Mouse (Mus musculus) limb, embryonic 11.5 days (tissue): ENCODE data around the gene Ptgdr2. TPM values are rescaled to one million over a fixed set of nuclear protein-coding genes. Genes with fewer than 3 reads are reported as not detected.

Source experiments
- ATAC-seq: fragments of 200-750 bp; cut with Nextera tagmentation; 2 replicates; pipeline ENCODE4 v1.8.0; 2017; ENCODE audit warnings: low read depth; ENCODE audit not compliant: insufficient number of reproducible peaks, low FRiP score, low TSS enrichment
- DNase-seq: peaks from one replicate; pipeline ENCODE4 v3.0.0-alpha.2; 2015; ENCODE audit warnings: low spot score
- H3K27ac ChIP-seq: fragments of 300-500 bp; sonication (generic); replicated peaks from 2 replicates; pipeline ENCODE4 v1.5.1; 2014; ENCODE audit warnings: low read depth, mild to moderate bottlenecking, low read length
- H3K27me3 ChIP-seq: fragments of 300-500 bp; sonication (generic); 2 replicates; pipeline ENCODE4 v1.6.1; 2014; ENCODE audit warnings: mild to moderate bottlenecking, low read length, mixed read lengths; ENCODE audit not compliant: control insufficient read depth, insufficient read depth
- H3K36me3 ChIP-seq: fragments of 300-500 bp; sonication (generic); 2 replicates; pipeline ENCODE4 v1.6.1; 2014; ENCODE audit warnings: mild to moderate bottlenecking, low read length, moderate library complexity, mixed read lengths; ENCODE audit not compliant: control insufficient read depth, insufficient read depth
- H3K4me1 ChIP-seq: fragments of 300-500 bp; sonication (generic); 2 replicates; pipeline ENCODE4 v1.6.1; 2014; ENCODE audit warnings: low read length, mixed read lengths; ENCODE audit not compliant: control insufficient read depth, insufficient read depth
- H3K4me2 ChIP-seq: fragments of 300-500 bp; sonication (generic); 2 replicates; pipeline ENCODE4 v1.6.1; 2014; ENCODE audit warnings: low read depth, mild to moderate bottlenecking, moderate library complexity; ENCODE audit not compliant: severe bottlenecking
- H3K4me3 ChIP-seq: fragments of 300-500 bp; sonication (generic); 2 replicates; pipeline ENCODE4 v1.5.1; 2014; ENCODE audit warnings: low read depth, low read length
- H3K9ac ChIP-seq: fragments of 300-500 bp; sonication (generic); 2 replicates; pipeline ENCODE4 v1.6.1; 2014; ENCODE audit warnings: mild to moderate bottlenecking, low read length
- H3K9me3 ChIP-seq: fragments of 300-500 bp; sonication (generic); 2 replicates; pipeline ENCODE4 v1.6.1; 2016; ENCODE audit warnings: low read length; ENCODE audit not compliant: control insufficient read depth
- WGBS: fragments of 180-500 bp; shearing (Covaris S2); extraction: QIAGEN DNeasy Blood & Tissue Kit; methylation state at CpG from one replicate; pipeline ENCODE4 v1.1.7; 2014; 5-methylcytosine and 5-hydroxymethylcytosine counted together
- polyA plus RNA-seq: library from polyadenylated mRNA; unstranded; fragments of >200 nt; fragmentation: Nextera tagmentation; extraction: Ambion mirVana; gene quantifications from 2 replicates; pipeline ENCODE4 v1.2.1, GENCODE M21; 2014

The Ptgdr2 gene
- polyA plus RNA-seq, 1 experiment from 2014 or later = not detected

GRCm38 (mm10) chr19:10918321-10918991, 18.5 kb upstream of the Ptgdr2 start:
- no peak overlapping the region for H3K4me3 ChIP-seq
- no peaks in the 10 kb centered on the region for H3K27me3 ChIP-seq
- no peak overlapping the region for H3K9ac ChIP-seq
- WGBS = 88% methylated on average over 10 of the region's 10 CpGs
- H3K36me3 ChIP-seq = no peaks in the 10 kb centered on the region
- H3K4me1 ChIP-seq = no peaks in the 10 kb centered on the region
- no peak for ATAC-seq
- H3K9me3 ChIP-seq = no peaks in the 10 kb centered on the region
- no peak overlapping the region for H3K4me2 ChIP-seq
- no peak for DNase-seq
- H3K27ac ChIP-seq = no peak overlapping the region

GRCm38 (mm10) chr19:10920532-10920931, 16.4 kb upstream of the Ptgdr2 start, which contains the start of gene Zp1:
Zp1 (minus strand) TSS chr19:10920632.
- H3K36me3 ChIP-seq = no peaks in the 10 kb centered on the region
- DNase-seq = no peak
- no peak within 1 kb of the TSS for H3K27ac ChIP-seq
- 78% methylated on average over 2 of the region's 2 CpGs for WGBS
- H3K9me3 ChIP-seq = no peaks in the 10 kb centered on the region
- no peak within 1 kb of the TSS for H3K4me3 ChIP-seq
- H3K4me1 ChIP-seq = no peaks in the 10 kb centered on the region
- no peak within 1 kb of the TSS for H3K4me2 ChIP-seq
- no peak for ATAC-seq
- H3K27me3 ChIP-seq = no peaks in the 10 kb centered on the region
- H3K9ac ChIP-seq = no peak within 1 kb of the TSS

- no peak overlapping the region for H3K4me3 ChIP-seq
- no peaks in the 10 kb centered on the region for H3K36me3 ChIP-seq
- H3K4me2 ChIP-seq = no peak overlapping the region
- no peak overlapping the region for H3K27ac ChIP-seq
- no peaks in the 10 kb centered on the region for H3K4me1 ChIP-seq
- H3K9me3 ChIP-seq = no peaks in the 10 kb centered on the region
- DNase-seq (no peak), ATAC-seq (no peak)
- 74% methylated on average over 3 of the region's 3 CpGs for WGBS
- H3K9ac ChIP-seq = no peak overlapping the region
- H3K27me3 ChIP-seq = no peaks in the 10 kb centered on the region
Measured at GRCm38 (mm10) chr19:10921058-10921457, 15.9 kb upstream of the Ptgdr2 start.

GRCm38 (mm10) chr19:10924220-10924619, 12.7 kb upstream of the Ptgdr2 start:
- 47% methylated on average over 4 of the region's 4 CpGs for WGBS
- Histone ChIP-seq H3K4me3 (no peak overlapping the region), H3K4me1 (no peaks in the 10 kb centered on the region), H3K27ac (no peak overlapping the region), H3K36me3 (no peaks in the 10 kb centered on the region), H3K4me2 (no peak overlapping the region), H3K27me3 (no peaks in the 10 kb centered on the region), H3K9me3 (no peaks in the 10 kb centered on the region), H3K9ac (no peak overlapping the region)
- no peak for ATAC-seq
- no peak for DNase-seq

- Histone ChIP-seq H3K4me2 (no peak overlapping the region), H3K9ac (no peak overlapping the region; the same call in 1 of the 2 replicates), H3K27ac (peak overlapping the region; percentile 2; the same call in 1 of the 2 replicates), H3K4me1 (no peaks in the 10 kb centered on the region), H3K36me3 (no peaks in the 10 kb centered on the region), H3K4me3 (no peak overlapping the region), H3K9me3 (no peaks in the 10 kb centered on the region), H3K27me3 (no peaks in the 10 kb centered on the region)
- WGBS = 32% methylated on average over 6 of the region's 6 CpGs
- peak; percentile 32 for DNase-seq
- ATAC-seq = no peak
Measured at GRCm38 (mm10) chr19:10926123-10926621, 10.8 kb upstream of the Ptgdr2 start.

GRCm38 (mm10) chr19:10926666-10927065, 10.3 kb upstream of the Ptgdr2 start:
- ATAC-seq (no peak), DNase-seq (no peak)
- Histone ChIP-seq H3K36me3 (no peaks in the 10 kb centered on the region), H3K4me1 (no peaks in the 10 kb centered on the region), H3K27ac (0 out of 2 replicates have a peak overlapping the region, but pooled peaks have one; percentile 9), H3K9me3 (no peaks in the 10 kb centered on the region), H3K27me3 (no peaks in the 10 kb centered on the region), H3K9ac (no peak overlapping the region), H3K4me2 (no peak overlapping the region), H3K4me3 (no peak overlapping the region)
- WGBS = 46% methylated on average over 4 of the region's 4 CpGs

GRCm38 (mm10) chr19:10930641-10931040, 6.3 kb upstream of the Ptgdr2 start:
- 91% methylated on average over 2 of the region's 2 CpGs for WGBS
- H3K27ac ChIP-seq = no peak overlapping the region
- no peaks in the 10 kb centered on the region for H3K4me1 ChIP-seq
- no peaks in the 10 kb centered on the region for H3K36me3 ChIP-seq
- no peak overlapping the region for H3K4me3 ChIP-seq
- H3K4me2 ChIP-seq = no peak overlapping the region
- no peaks in the 10 kb centered on the region for H3K27me3 ChIP-seq
- ATAC-seq = no peak
- H3K9ac ChIP-seq = no peak overlapping the region
- H3K9me3 ChIP-seq = no peaks in the 10 kb centered on the region
- no peak for DNase-seq

GRCm38 (mm10) chr19:10935029-10935428, 1.9 kb upstream of the Ptgdr2 start:
- Histone ChIP-seq H3K27me3 (no peaks in the 10 kb centered on the region), H3K27ac (no peak overlapping the region), H3K36me3 (no peaks in the 10 kb centered on the region), H3K9ac (no peak overlapping the region), H3K4me2 (no peak overlapping the region), H3K4me1 (no peaks in the 10 kb centered on the region), H3K4me3 (no peak overlapping the region), H3K9me3 (no peaks in the 10 kb centered on the region; the same call in 1 of the 2 replicates)
- DNase-seq = no peak
- ATAC-seq = no peak
- WGBS = 70% methylated on average over 5 of the region's 5 CpGs
